Mouse (Mus musculus): Measurements from ENCODE around the gene Opn5.

DNA sequence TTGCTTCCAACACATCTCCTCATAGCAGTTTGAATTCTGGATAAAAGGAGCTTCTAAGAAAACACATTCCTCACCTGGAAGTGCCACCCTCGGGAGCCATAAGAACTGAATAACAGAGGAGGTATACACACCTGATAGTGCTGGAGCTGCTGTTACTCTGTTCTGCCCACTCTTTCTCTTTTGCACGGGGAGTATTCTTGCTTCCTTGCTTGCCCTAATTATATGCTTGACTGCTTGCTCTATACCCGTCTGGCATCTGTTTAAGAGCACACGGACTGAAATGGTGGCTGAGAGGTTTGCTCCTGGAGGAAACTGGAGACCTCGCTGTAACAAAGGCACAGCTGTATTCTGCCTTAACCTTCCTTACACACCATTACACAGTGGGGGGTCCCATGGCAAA lies 81.0 kb downstream of the Opn5 start:
- TF ChIP-seq CTCF (IDR thresholded peaks at IDR 0.05; ENCODE audit: borderline replicate concordance, extremely low read depth, insufficient read depth, insufficient read length): no peak
- no peak for TF ChIP-seq POLR2A (IDR thresholded peaks at IDR 0.05; ENCODE audit: borderline replicate concordance, extremely low read depth, insufficient read depth, insufficient read length, poor library complexity, severe bottlenecking)
